Mouse (Mus musculus): ENCODE measurements at regions not wholly inside any gene's neighbourhood (a gene's known extent, or its start where the extent isn't known, plus 50 kb on each side); places are given as distances from the start of the nearest gene placed in this dataset.

DNA sequence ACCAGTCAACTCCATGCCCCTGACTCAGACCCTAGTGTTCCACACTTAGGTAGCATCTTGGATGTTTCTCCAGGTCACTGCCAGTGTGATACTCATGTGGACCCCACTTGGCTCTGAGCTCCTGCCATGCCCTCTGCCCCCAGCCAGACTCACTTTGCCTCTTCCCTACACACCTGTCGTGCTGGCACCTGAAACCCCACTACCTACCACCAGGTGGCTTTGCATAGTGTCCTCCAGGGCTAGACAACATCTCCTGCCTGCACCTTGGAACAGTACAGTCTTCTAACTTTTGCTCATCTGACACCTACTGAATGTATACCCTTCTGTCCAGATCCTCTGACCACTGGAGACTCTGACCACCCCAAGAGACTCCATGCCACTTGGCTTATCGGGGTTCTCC is 80.6 kb downstream of the Fam53a start:
- no peak for DNase-seq
- H3K36me3 ChIP-seq (ENCODE audit: control insufficient read depth, insufficient read depth, low read length): no peaks in the 10 kb centered on the region
- WGBS: 79% methylated on average over 2 of the region's 2 CpGs

DNA sequence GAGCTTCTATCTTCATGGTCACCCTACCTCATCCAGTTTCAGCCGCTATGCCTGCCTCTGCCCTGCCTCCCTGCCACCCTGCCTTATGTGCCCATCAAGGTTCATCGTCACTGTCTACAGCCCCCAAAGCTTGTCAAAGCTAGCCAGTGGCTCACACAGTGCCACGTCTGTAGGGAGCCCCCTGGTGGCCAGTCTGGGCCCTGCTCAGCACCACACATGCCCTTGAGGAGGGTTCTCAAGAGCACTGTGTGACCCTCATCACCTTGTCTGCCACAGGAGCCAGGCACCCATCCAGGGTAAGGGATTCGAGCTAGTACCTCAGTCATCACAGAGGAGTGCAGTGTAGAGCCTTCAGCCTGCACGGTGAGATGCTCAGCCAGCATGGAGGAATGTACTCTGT is 86.1 kb downstream of the Fam53a start:
- TF ChIP-seq POLR2A (IDR thresholded peaks at IDR 0.05; ENCODE audit: control insufficient read depth, extremely low read depth, insufficient read depth, low read length, poor library complexity) (no peak), CTCF (IDR thresholded peaks at IDR 0.05; ENCODE audit: borderline replicate concordance, control insufficient read depth, extremely low read depth, insufficient read depth, low read length, poor library complexity) (peak; percentile 90)
- Histone ChIP-seq H3K36me3 (ENCODE audit: control insufficient read depth, insufficient read depth, low read length) (no peaks in the 10 kb centered on the region), H3K27me3 (ENCODE audit: control insufficient read depth, insufficient read depth, low read length) (no peaks in the 10 kb centered on the region), H3K4me3 (ENCODE audit: control insufficient read depth, insufficient read depth, low read length) (no peak overlapping the region), H3K4me1 (replicated peaks; ENCODE audit: control insufficient read depth, insufficient read depth, low read length) (no peaks in the 10 kb centered on the region), H3K27ac (ENCODE audit: control insufficient read depth, insufficient read depth, low read length) (no peak overlapping the region)
- WGBS: 22% methylated on average over 5 of the region's 5 CpGs
- peak; percentile 76 for DNase-seq

More for the DNA sequence above, 80.6 kb downstream of the Fam53a start:
- no peaks in the 10 kb centered on the region for H3K27me3 ChIP-seq (ENCODE audit: control insufficient read depth, insufficient read depth, low read length)
- TF ChIP-seq CTCF (IDR thresholded peaks at IDR 0.05; ENCODE audit: borderline replicate concordance, control insufficient read depth, extremely low read depth, insufficient read depth, low read length, poor library complexity) (no peak), POLR2A (IDR thresholded peaks at IDR 0.05; ENCODE audit: control insufficient read depth, extremely low read depth, insufficient read depth, low read length, poor library complexity) (no peak)
- H3K4me3 ChIP-seq (ENCODE audit: control insufficient read depth, insufficient read depth, low read length): no peak overlapping the region
- no peaks in the 10 kb centered on the region for H3K4me1 ChIP-seq (replicated peaks; ENCODE audit: control insufficient read depth, insufficient read depth, low read length)
- no peak overlapping the region for H3K27ac ChIP-seq (ENCODE audit: control insufficient read depth, insufficient read depth, low read length)

DNA sequence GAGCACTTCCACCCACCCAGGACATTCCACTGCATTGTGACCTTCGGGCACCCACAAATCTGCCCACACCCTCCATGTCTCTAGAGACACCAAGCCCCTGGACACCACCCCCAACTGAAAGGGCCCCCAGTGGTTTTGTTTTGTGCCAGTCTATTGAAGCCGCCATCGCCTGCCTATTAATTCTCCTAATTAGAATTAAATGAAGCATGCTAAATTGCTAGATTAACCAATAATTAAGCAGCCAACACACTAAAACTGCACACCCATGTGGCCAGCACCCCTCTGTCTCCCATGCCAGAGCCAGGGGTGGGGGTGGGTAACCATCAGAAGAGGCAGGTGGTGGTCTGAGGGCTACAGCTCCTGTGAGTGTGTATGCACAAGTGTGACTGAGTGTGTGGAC is 86.8 kb downstream of the Fam53a start:
- Histone ChIP-seq H3K4me3 (ENCODE audit: control insufficient read depth, insufficient read depth, low read length) (no peak overlapping the region), H3K27ac (ENCODE audit: control insufficient read depth, insufficient read depth, low read length) (no peak overlapping the region), H3K27me3 (ENCODE audit: control insufficient read depth, insufficient read depth, low read length) (no peaks in the 10 kb centered on the region), H3K4me1 (replicated peaks; ENCODE audit: control insufficient read depth, insufficient read depth, low read length) (no peaks in the 10 kb centered on the region), H3K36me3 (ENCODE audit: control insufficient read depth, insufficient read depth, low read length) (no peaks in the 10 kb centered on the region)
- DNase-seq: no peak
- TF ChIP-seq CTCF (IDR thresholded peaks at IDR 0.05; ENCODE audit: borderline replicate concordance, control insufficient read depth, extremely low read depth, insufficient read depth, low read length, poor library complexity): no peak
- TF ChIP-seq POLR2A (IDR thresholded peaks at IDR 0.05; ENCODE audit: control insufficient read depth, extremely low read depth, insufficient read depth, low read length, poor library complexity): no peak
- 97% methylated on average over 3 of the region's 3 CpGs for WGBS

DNA sequence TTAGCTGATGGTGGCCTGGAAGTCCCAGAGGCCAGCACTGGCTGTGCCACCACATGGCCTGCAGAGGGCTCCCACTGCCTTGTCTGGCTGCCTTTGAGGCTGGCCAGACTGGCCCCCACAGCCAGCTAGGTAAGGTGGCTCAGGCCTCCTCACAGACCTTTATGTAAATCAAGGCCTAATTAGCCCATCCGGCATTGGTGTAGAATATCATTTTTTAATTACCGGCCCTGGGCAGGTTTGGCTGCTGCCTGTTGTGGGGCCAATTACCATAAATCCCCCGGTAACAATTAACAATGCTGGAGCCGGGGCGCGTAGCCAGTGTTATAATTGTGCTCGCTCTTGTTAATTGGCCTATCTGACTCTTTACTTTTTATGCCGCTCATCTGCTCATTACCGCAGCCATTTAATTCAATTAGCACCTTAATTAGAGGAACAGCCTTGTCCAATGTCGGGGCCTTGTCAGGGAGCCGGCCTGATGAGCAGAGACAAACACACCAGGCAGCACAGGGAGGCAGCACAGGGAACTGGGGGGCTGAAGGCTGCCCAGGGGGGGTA is 87.4 kb downstream of the Fam53a start:
- 95% methylated on average over 11 of the region's 11 CpGs for WGBS
- Histone ChIP-seq H3K27me3 (ENCODE audit: control insufficient read depth, insufficient read depth, low read length) (no peaks in the 10 kb centered on the region), H3K4me1 (replicated peaks; ENCODE audit: control insufficient read depth, insufficient read depth, low read length) (no peaks in the 10 kb centered on the region), H3K36me3 (ENCODE audit: control insufficient read depth, insufficient read depth, low read length) (no peaks in the 10 kb centered on the region), H3K27ac (ENCODE audit: control insufficient read depth, insufficient read depth, low read length) (no peak overlapping the region), H3K4me3 (ENCODE audit: control insufficient read depth, insufficient read depth, low read length) (no peak overlapping the region)
- no peak for TF ChIP-seq POLR2A (IDR thresholded peaks at IDR 0.05; ENCODE audit: control insufficient read depth, extremely low read depth, insufficient read depth, low read length, poor library complexity)
- no peak for TF ChIP-seq CTCF (IDR thresholded peaks at IDR 0.05; ENCODE audit: borderline replicate concordance, control insufficient read depth, extremely low read depth, insufficient read depth, low read length, poor library complexity)
- DNase-seq: no peak

DNA sequence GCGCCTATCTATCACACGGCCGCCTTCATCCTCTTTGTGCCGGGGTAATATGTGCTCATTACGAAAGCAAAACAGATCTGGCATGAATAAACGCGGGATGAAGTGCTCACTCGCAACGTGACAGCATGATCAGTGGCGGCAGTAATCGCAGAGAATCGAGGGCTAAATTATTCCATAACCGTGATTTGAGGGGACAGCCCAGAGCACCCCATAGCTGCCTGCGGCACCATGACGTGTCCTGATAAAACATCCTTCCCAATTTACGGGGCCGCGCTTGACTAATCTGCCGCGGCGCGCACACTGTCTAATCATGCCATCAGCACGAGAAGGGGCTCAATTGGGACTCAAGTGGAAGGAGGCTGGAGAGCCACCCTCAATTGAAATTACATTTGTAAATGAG is 89.2 kb downstream of the Fam53a start:
- Histone ChIP-seq H3K36me3 (ENCODE audit: control insufficient read depth, insufficient read depth, low read length) (no peaks in the 10 kb centered on the region), H3K27ac (ENCODE audit: control insufficient read depth, insufficient read depth, low read length) (no peak overlapping the region), H3K4me1 (replicated peaks; ENCODE audit: control insufficient read depth, insufficient read depth, low read length) (no peaks in the 10 kb centered on the region), H3K27me3 (ENCODE audit: control insufficient read depth, insufficient read depth, low read length) (no peaks in the 10 kb centered on the region), H3K4me3 (ENCODE audit: control insufficient read depth, insufficient read depth, low read length) (no peak overlapping the region)
- TF ChIP-seq CTCF (IDR thresholded peaks at IDR 0.05; ENCODE audit: borderline replicate concordance, control insufficient read depth, extremely low read depth, insufficient read depth, low read length, poor library complexity) (no peak), POLR2A (IDR thresholded peaks at IDR 0.05; ENCODE audit: control insufficient read depth, extremely low read depth, insufficient read depth, low read length, poor library complexity) (no peak)
- no peak for DNase-seq
- WGBS: 74% methylated on average over 23 of the region's 23 CpGs

GRCm38 (mm10) chr5:33537429-33537828 is 92.0 kb downstream of the Fam53a start:
- no peak for TF ChIP-seq CTCF (IDR thresholded peaks at IDR 0.05; ENCODE audit: borderline replicate concordance, control insufficient read depth, extremely low read depth, insufficient read depth, low read length, poor library complexity)
- TF ChIP-seq POLR2A (IDR thresholded peaks at IDR 0.05; ENCODE audit: control insufficient read depth, extremely low read depth, insufficient read depth, low read length, poor library complexity): no peak
- no peaks in the 10 kb centered on the region for H3K27me3 ChIP-seq (ENCODE audit: control insufficient read depth, insufficient read depth, low read length)
- peaks cover 5% of the 10 kb centered on the region for H3K4me1 ChIP-seq (replicated peaks; ENCODE audit: control insufficient read depth, insufficient read depth, low read length)
- WGBS: 86% methylated on average over 8 of the region's 8 CpGs
- H3K4me3 ChIP-seq (ENCODE audit: control insufficient read depth, insufficient read depth, low read length): no peak overlapping the region
- DNase-seq: no peak
- H3K27ac ChIP-seq (ENCODE audit: control insufficient read depth, insufficient read depth, low read length): no peak overlapping the region
- no peaks in the 10 kb centered on the region for H3K36me3 ChIP-seq (ENCODE audit: control insufficient read depth, insufficient read depth, low read length)

- H3K36me3 ChIP-seq (ENCODE audit: control insufficient read depth, insufficient read depth, low read length): no peaks in the 10 kb centered on the region
- H3K4me1 ChIP-seq (replicated peaks; ENCODE audit: control insufficient read depth, insufficient read depth, low read length): peaks cover 5% of the 10 kb centered on the region
- no peaks in the 10 kb centered on the region for H3K27me3 ChIP-seq (ENCODE audit: control insufficient read depth, insufficient read depth, low read length)
- H3K4me3 ChIP-seq (ENCODE audit: control insufficient read depth, insufficient read depth, low read length): no peak overlapping the region
- no peak for TF ChIP-seq CTCF (IDR thresholded peaks at IDR 0.05; ENCODE audit: borderline replicate concordance, control insufficient read depth, extremely low read depth, insufficient read depth, low read length, poor library complexity)
- no peak for TF ChIP-seq POLR2A (IDR thresholded peaks at IDR 0.05; ENCODE audit: control insufficient read depth, extremely low read depth, insufficient read depth, low read length, poor library complexity)
- DNase-seq: no peak
- H3K27ac ChIP-seq (ENCODE audit: control insufficient read depth, insufficient read depth, low read length): no peak overlapping the region
- WGBS: 87% methylated on average over 4 of the region's 4 CpGs
Measured at GRCm38 (mm10) chr5:33537017-33537416, 92.4 kb downstream of the Fam53a start.

Data from thymus, adult 2 months (tissue).